Mouse (Mus musculus) megakaryocyte, embryonic 14.5 days (primary cell): Measurements from ENCODE around the gene Plxna2.

ENCODE experiments used
- FLI1 ChIP-seq: IDR thresholded peaks from 2 replicates; pipeline ENCODE4 v1.6.1; 2012; ENCODE audit warnings: low read length, inconsistent platforms, mixed read lengths
- GATA1 ChIP-seq: IDR thresholded peaks from 3 replicates; pipeline ENCODE4 v1.6.1; 2012; ENCODE audit warnings: mixed read lengths, low read length, inconsistent platforms, borderline replicate concordance

DNA sequence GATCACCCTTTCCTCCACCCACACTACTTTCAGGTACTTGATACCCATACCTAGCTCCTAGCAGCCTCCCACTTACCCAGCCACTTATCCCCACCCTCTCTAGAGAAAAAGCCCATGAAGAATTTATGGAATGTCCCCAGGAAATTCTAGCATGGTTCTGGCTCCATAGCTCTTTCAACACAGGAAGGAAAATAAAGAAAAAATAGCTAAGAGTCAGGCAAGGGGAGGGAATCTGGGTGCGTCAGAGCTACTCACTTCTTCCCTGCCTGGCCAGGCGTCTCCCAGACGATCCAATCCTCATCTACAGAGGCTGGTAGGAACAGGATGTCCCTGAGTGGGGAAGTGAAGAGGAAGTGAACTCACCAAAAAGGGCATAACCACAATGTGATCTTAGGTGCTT is 34.0 kb downstream of the Plxna2 start:
- TF ChIP-seq FLI1 (no peak), GATA1 (no peak)
